In genomic region chr13:52125037-52125436, GRCm38 (mm10) we compare ENCODE assay signal across 24 mouse cellular contexts.
DNase-seq lines count a peak whose midpoint lies in the region; ATAC-seq and TF ChIP-seq lines count a peak whose summit lies in the region.
"Had no signal": no experiment of that assay in that cellular context is flagged by ENCODE, and none has a peak within 500 bp of the region (broad histone marks: within the 10 kb centered on the region; RNA-seq: fewer than 3 reads in every experiment).

No protein-coding gene starts in this region.

- no peaks in the 10 kb centered on the region for H3K27me3 ChIP-seq in liver, adult 2 months (ENCODE audit: control insufficient read depth, insufficient read depth, low read length)
- peaks cover 3% of the 10 kb centered on the region; the same call in 1 of the 2 replicates for H3K27me3 ChIP-seq in hindbrain, embryonic 10.5 days (ENCODE audit: insufficient read depth, poor library complexity, severe bottlenecking)
- no peaks in the 10 kb centered on the region for H3K27me3 ChIP-seq in liver, embryonic 12.5 days (replicated peaks)
- H3K27me3 ChIP-seq: embryonic facial prominence, embryonic 15.5 days; forebrain, embryonic 15.5 days; hindbrain, embryonic 12.5 days had no signal

- DNase-seq in frontal cortex, postnatal 25 days (ENCODE audit: low spot score in 2 of 2), result no peak
- peak; percentile 86 for DNase-seq in liver, adult 2 months (ENCODE audit: extremely low read depth, low read depth, low spot score)
- no peak for DNase-seq in liver
- DNase-seq in fat pad, adult 2 months (ENCODE audit: extremely low read depth, low read depth, low spot score), result peak; percentile 74
- DNase-seq in hindbrain, embryonic 10.5 days (ENCODE audit: low spot score), result no peak
- DNase-seq: B cell, adult 2 months; cerebellum, adult 11 months; cerebellum, adult 8-10 months; cerebellum, postnatal 14 days; embryo, embryonic 11 days; gastrocnemius, postnatal 14 days; heart, postnatal 36 days had no signal

- ATAC-seq in frontal cortex, adult (ENCODE audit: low TSS enrichment), result peak; percentile 59
- ATAC-seq in liver, embryonic 12.5 days, result no peak
- ATAC-seq: CD4-positive, CD25-positive, alpha-beta regulatory T cell, adult 4 months; forebrain, embryonic 15.5 days; hindbrain, embryonic 16.5 days; inflammation-experienced regulatory T-cells, adult 6 months; intestine, postnatal 0 days had no signal

- no peaks in the 10 kb centered on the region for H3K4me1 ChIP-seq in liver, adult 2 months (ENCODE audit: control insufficient read depth, insufficient read depth, low read length)
- H3K4me1 ChIP-seq in hindbrain, embryonic 10.5 days (replicated peaks), result peaks cover 17% of the 10 kb centered on the region
- H3K4me1 ChIP-seq in liver, embryonic 12.5 days, result no peaks in the 10 kb centered on the region
- H3K4me1 ChIP-seq: embryonic facial prominence, embryonic 15.5 days; forebrain, embryonic 15.5 days; heart, embryonic 13.5 days; hindbrain, embryonic 12.5 days had no signal

- H3K9me3 ChIP-seq in hindbrain, embryonic 10.5 days, result no peaks in the 10 kb centered on the region
- no peaks in the 10 kb centered on the region for H3K9me3 ChIP-seq in liver, embryonic 12.5 days (replicated peaks)
- H3K9me3 ChIP-seq: embryonic facial prominence, embryonic 15.5 days; forebrain, embryonic 15.5 days; G1E; heart, embryonic 13.5 days; hindbrain, embryonic 12.5 days had no signal

- no peak for TF ChIP-seq CTCF in liver, adult 2 months (IDR thresholded peaks at IDR 0.05; ENCODE audit: low read depth, low read length)

- no peak overlapping the region for H3K4me3 ChIP-seq in liver, adult 2 months (ENCODE audit: insufficient read depth, low read depth, low read length)
- H3K4me3 ChIP-seq in hindbrain, embryonic 10.5 days, result no peak overlapping the region
- no peak overlapping the region for H3K4me3 ChIP-seq in liver, embryonic 12.5 days
- H3K4me3 ChIP-seq: embryonic facial prominence, embryonic 15.5 days; erythroblast, embryonic 14.5 days; forebrain, embryonic 15.5 days; heart, embryonic 13.5 days; hindbrain, embryonic 12.5 days had no signal

- H3K27ac ChIP-seq in liver, adult 2 months (replicated peaks; ENCODE audit: insufficient read depth, low read depth, low read length), result no peak overlapping the region
- H3K27ac ChIP-seq in hindbrain, embryonic 10.5 days, result no peak overlapping the region
- no peak overlapping the region for H3K27ac ChIP-seq in liver, embryonic 12.5 days
- H3K27ac ChIP-seq: embryonic facial prominence, embryonic 15.5 days; forebrain, embryonic 15.5 days; heart, embryonic 13.5 days; hindbrain, embryonic 12.5 days had no signal

- no peak for TF ChIP-seq POLR2A in liver, adult 2 months (IDR thresholded peaks at IDR 0.05; ENCODE audit: extremely low read depth, insufficient read depth, low read length)

- no peak overlapping the region for H3K4me2 ChIP-seq in liver, embryonic 12.5 days
- H3K4me2 ChIP-seq: embryonic facial prominence, embryonic 15.5 days; forebrain, embryonic 15.5 days; heart, embryonic 13.5 days; hindbrain, embryonic 12.5 days had no signal

- no peaks in the 10 kb centered on the region for H3K79me2 ChIP-seq in liver, adult 2 months (ENCODE audit: control insufficient read depth, insufficient read depth, low read length)

- no peak overlapping the region for H3K9ac ChIP-seq in liver, adult 2 months (ENCODE audit: low read depth, low read length)
- H3K9ac ChIP-seq in liver, embryonic 12.5 days, result no peak overlapping the region
- H3K9ac ChIP-seq: embryonic facial prominence, embryonic 15.5 days; forebrain, embryonic 15.5 days; heart, embryonic 13.5 days; hindbrain, embryonic 12.5 days had no signal

- 38% methylated on average over 4 of the region's 4 CpGs for WGBS in liver, adult 2 months
- WGBS in hindbrain, embryonic 10.5 days, result 85% methylated on average over 4 of the region's 4 CpGs
- 61% methylated on average over 4 of the region's 4 CpGs for WGBS in liver, embryonic 12.5 days (ENCODE audit: insufficient replicate concordance)

- no peaks in the 10 kb centered on the region for H3K36me3 ChIP-seq in liver, adult 2 months (ENCODE audit: control insufficient read depth, insufficient read depth, low read length)
- no peaks in the 10 kb centered on the region for H3K36me3 ChIP-seq in hindbrain, embryonic 10.5 days
- H3K36me3 ChIP-seq in liver, embryonic 12.5 days, result no peaks in the 10 kb centered on the region
- H3K36me3 ChIP-seq: embryonic facial prominence, embryonic 15.5 days; forebrain, embryonic 15.5 days; G1E; heart, embryonic 13.5 days; hindbrain, embryonic 12.5 days had no signal

Comparison
In these comparisons a context has a peak if more than half of its experiments do, and no peak if none do; other contexts are left out.
1. DNase-seq: peak in liver, adult 2 months (single experiment) and fat pad, adult 2 months (single experiment); none in frontal cortex, postnatal 25 days (0 of 2), liver (single experiment) and hindbrain, embryonic 10.5 days (single experiment).